Mouse (Mus musculus) spleen, postnatal 10 days (tissue): ENCODE results near the gene Dennd4c.

ENCODE experiments used
- DNase-seq, 2 experiments: peaks; one replicate each; pipeline ENCODE4 v3.0.0; 2021 to 2022; ENCODE audit warnings: low spot score in 2 of 2

Dennd4c gene

DNA sequence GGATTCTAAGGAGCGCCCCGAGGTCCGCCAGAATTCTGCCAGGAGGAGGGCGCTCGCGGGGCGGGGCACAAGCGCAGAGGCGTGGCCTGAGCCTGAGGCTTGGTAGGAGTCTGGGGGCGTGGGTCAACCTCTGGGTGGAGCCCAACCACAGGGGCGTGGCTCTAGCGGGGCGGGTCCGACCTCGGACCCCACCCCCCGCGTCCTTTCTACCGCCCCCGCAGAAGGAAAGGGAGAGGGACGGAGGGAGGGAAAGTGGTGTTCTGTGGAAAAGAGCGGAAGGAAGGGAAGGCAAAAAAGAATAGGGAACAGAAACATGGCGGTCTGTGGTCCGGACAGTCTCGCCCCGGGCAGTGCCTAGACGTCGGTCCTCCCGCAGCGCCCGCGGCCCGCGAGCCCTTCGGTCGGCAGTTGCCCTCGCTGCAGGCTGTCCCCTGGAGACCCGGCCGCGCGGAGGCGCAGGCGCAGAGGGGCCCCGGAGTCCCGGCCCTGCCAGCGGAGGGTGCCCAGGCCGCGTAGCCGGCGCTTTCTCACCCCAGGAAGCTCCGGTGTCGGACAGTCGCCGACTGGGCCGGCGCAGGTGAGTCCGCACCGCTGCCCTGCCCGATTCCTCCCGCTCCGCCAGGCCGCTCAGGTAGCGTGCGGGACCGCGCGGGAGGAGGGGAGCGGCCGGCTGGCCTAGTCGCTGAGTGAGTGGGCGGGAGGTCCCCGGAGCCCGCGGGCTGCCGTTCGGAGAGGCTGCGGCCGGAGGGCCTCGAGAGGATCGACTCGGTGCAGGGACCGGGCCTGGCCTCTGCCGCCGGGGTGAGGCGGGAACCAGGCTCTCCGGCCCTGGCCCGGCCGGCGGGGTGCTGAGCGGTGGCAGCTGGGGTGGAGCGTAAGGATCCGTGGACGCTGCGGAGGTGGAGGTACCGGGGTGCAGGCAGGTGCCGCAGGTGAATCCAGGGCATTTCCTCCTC lies at the start of gene Dennd4c:
Gene Dennd4c (plus strand): TSS at position 220 of the 956 bp plus-strand sequence.
- DNase-seq = peak; percentile 85 to 95

GRCm38 (mm10) chr4:86699161-86699865 lies 49.0 kb upstream of the Dennd4c start:
- no peak for DNase-seq

- no peak for DNase-seq
These were observed 39.6 kb upstream of the Dennd4c start for GRCm38 (mm10) chr4:86708801-86709200.

GRCm38 (mm10) chr4:86710034-86710650 lies 38.2 kb upstream of the Dennd4c start:
- no peak for DNase-seq

GRCm38 (mm10) chr4:86710666-86711215 lies 37.6 kb upstream of the Dennd4c start:
- no peak for DNase-seq

- DNase-seq = no peak
These were observed 35.6 kb upstream of the Dennd4c start for GRCm38 (mm10) chr4:86712751-86713195.

GRCm38 (mm10) chr4:86713518-86713917 lies 34.8 kb upstream of the Dennd4c start:
- no peak for DNase-seq

- no peak for DNase-seq
These were observed 33.0 kb upstream of the Dennd4c start for GRCm38 (mm10) chr4:86715341-86715740.

DNA sequence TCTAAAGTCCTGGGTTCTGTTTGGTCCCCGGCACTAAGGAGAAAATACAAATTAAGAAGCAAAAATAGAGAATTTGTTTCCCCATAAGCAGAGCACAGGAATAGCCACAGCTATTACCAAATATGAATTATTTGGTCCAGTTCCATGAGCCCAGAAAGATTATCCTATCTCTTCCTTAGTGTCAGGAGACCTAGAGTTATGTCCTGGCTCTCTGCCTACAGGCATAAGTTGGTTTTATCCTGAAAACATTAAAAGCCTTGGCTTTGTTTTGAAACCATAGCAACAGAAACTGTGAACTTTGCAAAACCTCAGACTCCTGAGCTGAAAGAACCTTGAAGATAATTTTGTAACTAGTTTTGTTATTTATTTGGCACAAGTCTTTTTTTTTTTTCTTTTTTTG lies 31.2 kb upstream of the Dennd4c start:
- DNase-seq = no peak

DNA sequence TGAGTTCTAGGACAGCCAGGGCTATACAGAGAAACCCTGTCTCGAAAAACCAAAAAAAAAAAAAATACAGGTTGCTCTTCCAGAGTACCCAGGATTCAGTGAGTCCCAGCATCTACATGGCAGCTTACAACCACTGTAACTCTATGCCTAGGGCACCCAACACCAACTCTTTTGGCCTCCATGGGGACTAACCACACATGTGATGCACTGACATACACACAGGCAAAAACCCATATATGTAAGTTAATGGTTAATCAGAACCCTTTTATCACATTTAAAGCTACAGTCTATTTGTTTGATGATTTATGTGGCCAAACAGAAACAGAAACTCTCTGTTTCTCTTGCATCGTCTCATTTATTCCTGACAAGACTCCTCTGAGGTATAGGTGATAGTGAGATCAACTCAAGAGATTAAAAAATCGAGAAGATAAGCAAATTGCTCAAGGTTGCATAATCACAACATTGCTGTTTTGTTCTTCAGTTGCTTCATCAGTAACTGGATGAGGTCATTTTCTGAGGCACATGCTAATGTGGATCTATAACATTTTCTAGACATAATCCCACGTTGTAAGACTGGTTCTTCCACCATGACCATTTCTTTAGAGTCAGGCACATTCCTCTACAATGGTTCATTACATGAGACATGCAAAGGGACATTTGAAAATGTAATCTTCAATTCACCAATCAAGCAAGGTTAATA lies 29.3 kb upstream of the Dennd4c start:
- no peak for DNase-seq

DNA sequence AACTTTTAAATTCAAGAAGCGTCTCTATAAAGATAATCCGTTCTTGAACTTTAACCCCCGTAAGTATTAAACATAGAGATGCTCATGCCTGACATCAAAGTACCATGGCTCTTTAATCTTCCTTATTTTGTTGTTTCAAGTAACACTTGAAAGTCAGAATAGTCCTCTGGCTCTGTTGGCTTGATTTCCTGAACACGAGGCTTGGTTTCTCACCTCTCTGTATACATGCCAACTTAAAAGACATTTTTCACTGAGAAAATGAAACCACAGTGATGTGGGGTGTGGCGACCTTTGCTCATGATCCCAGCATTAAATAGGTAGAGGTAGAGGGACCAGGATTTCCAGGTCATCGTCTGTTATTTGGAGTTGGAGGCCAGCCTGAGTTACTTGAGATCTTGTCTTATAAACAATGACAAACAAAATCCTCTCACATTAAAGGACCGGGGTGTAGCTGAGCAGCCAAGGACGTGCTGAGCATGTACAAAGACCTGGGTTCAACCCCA lies 26.4 kb upstream of the Dennd4c start:
- no peak for DNase-seq

DNA sequence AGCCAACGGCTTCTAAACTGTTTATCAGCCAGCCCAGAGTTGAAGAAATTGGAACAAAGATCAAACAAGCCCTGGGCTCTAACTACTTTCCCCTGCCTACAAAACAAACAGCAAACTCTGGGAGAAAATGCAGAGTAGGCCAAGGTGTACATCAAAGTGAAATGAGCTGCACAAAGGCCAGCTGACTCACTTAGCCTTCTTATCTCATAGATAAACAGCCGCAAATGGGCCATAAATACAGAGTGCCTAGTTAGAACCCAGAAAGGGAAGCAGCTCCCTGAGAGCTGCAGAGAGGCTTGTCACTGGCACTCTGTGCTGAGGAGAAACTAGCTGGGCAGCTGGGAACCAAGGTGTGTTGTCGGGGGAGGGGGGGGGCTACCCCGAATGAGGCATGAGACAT lies 23.2 kb upstream of the Dennd4c start:
- no peak for DNase-seq

DNA sequence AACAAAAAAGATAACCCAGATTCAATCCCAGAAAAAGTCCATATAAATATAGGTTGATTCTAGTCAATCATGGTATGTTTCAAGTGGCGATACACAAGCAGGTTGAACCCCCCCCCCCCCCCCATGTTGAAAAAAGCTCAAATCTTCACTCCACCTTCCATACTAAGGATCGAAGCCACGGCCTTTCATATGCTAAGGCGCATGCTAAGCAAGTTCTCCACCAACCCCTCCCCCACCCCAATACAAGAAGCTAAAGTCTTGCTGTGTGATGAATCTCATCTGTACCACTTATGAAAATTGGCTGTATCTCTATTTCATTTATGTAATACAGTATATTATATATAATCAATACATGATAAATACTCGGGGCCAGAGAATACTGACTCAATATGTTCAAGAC lies 22.2 kb upstream of the Dennd4c start:
- no peak for DNase-seq

DNA sequence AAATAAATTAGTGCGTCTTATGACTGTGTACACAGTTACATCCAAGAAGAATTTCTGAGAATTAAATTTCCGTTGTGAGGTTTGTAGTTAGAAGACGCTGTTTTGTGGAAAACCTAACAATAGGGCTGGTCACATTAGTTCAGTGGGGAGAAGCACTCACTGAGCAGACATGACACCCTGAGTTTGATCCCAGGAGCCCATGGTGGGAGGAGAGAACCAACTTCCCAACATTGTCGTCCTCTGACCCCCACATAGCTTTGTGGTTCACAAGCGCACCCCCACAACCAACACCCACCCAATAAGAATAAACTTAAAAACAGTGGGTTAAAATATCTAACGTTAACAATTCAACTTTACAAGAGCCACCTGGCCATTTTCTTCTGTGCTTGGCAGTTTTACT lies 18.5 kb upstream of the Dennd4c start:
- no peak for DNase-seq

DNA sequence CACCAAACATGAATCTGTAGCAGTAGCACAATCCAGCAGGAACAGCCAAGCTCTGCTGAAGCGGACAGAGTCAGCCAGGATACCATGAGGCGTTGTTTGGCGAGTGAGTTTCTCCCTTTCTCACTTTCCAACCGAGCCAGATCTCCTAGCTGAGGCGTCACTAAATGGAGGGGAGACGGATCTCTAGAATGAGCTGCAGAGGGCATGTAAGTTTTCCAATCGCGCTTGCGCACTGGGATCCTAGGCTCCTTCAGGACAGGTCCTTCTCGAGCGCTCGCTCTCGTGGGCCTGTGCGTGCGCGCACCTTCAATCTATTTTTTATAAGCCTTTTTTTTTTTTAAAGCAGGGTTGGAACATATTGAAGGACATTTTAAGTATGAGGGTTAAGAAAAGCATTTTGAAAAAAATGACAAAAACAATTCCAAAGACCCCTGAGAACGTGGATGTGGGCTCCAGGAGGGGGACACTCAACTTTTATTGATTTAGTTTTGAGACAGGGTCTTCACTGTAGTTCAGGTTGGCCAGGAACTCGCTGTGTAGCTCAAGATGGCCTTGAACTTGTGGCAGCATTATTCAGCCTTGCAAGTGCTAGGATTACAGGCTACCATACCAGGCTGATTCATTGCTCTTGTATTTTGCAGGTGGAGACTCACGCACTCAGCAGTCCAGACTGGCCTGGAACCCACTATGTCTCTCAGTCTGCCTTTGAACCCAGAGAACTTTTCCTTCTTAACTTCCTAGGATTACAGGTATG lies 14.1 kb upstream of the Dennd4c start:
- no peak for DNase-seq

GRCm38 (mm10) chr4:86739308-86739993 lies 8.9 kb upstream of the Dennd4c start:
- peak in 1 of 2 experiments; percentile 20 for DNase-seq

GRCm38 (mm10) chr4:86749361-86749841 lies 1.0 kb downstream of the Dennd4c start:
- DNase-seq = peak in 1 of 2 experiments; percentile 23

- DNase-seq = no peak
These were observed 2.1 kb downstream of the Dennd4c start for GRCm38 (mm10) chr4:86750346-86750945.

DNA sequence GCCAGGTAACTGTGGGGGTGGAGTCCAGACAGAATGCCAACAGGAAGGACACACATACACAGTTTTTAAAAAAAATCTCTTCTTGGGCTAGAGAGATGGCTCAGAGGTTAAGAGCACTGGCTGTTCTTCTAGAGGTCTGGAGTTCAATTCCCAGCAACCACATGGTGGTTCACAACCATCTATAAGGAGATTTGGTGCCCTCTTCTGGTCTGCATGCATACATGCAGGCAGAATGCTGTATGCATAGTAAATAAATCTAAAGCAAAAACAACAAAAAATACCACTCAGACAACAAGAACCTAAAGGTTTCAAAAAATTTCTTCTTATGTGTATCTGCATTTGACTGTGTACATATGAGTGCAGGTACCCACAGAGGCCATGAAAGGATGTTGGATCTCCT lies 16.0 kb downstream of the Dennd4c start:
- no peak for DNase-seq
